Mouse (Mus musculus) gastrocnemius, postnatal 25 days (tissue): ENCODE measurements around the gene Ppl. TPM values are rescaled to one million over a fixed set of nuclear protein-coding genes. Genes with fewer than 3 reads are reported as not detected.

Experiments
- DNase-seq: peaks from one replicate; pipeline ENCODE4 v3.0.0; 2022
- total RNA-seq, 2 experiments: library from RNA; stranded (reverse); gene quantifications; 1 replicate in 1 of 2; 2 replicates in 1 of 2; pipeline ENCODE4 v1.2.3; 2021

Gene Ppl
- total RNA-seq, 2 experiments from 2014 or later = 0.77 to 2.2 TPM

GRCm38 (mm10) chr16:5130196-5130595, 2.0 kb downstream of the Ppl start:
- no peak for DNase-seq

GRCm38 (mm10) chr16:5123476-5123875, 8.7 kb downstream of the Ppl start:
- DNase-seq = no peak

GRCm38 (mm10) chr16:5119845-5120244, 12.4 kb downstream of the Ppl start:
- DNase-seq = no peak

GRCm38 (mm10) chr16:5119385-5119784, 12.8 kb downstream of the Ppl start:
- DNase-seq = no peak

- DNase-seq = no peak
Measured at GRCm38 (mm10) chr16:5113582-5113981, 18.6 kb downstream of the Ppl start.

- no peak for DNase-seq
Measured at GRCm38 (mm10) chr16:5113002-5113550, 19.1 kb downstream of the Ppl start.

- no peak for DNase-seq
Measured at GRCm38 (mm10) chr16:5111021-5111420, 21.2 kb downstream of the Ppl start.

- DNase-seq = no peak
Measured at GRCm38 (mm10) chr16:5109877-5110276, 22.3 kb downstream of the Ppl start.

GRCm38 (mm10) chr16:5101000-5101399, 31.2 kb downstream of the Ppl start:
- no peak for DNase-seq

GRCm38 (mm10) chr16:5096504-5096903, 35.7 kb downstream of the Ppl start:
- DNase-seq = no peak

- no peak for DNase-seq
Measured at GRCm38 (mm10) chr16:5093285-5093684, 38.9 kb downstream of the Ppl start.

GRCm38 (mm10) chr16:5089021-5089420, 43.2 kb downstream of the Ppl start:
- no peak for DNase-seq

- no peak for DNase-seq
Measured at GRCm38 (mm10) chr16:5086179-5086578, 46.0 kb downstream of the Ppl start.

GRCm38 (mm10) chr16:5085196-5085595, 47.0 kb downstream of the Ppl start:
- no peak for DNase-seq

- no peak for DNase-seq
Measured at GRCm38 (mm10) chr16:5074341-5074740, 57.9 kb downstream of the Ppl start.

- DNase-seq = no peak
Measured at GRCm38 (mm10) chr16:5071974-5072373, 60.2 kb downstream of the Ppl start.

- DNase-seq = peak; percentile 29
Measured at GRCm38 (mm10) chr16:5070321-5070720, 61.9 kb downstream of the Ppl start.

- DNase-seq = no peak
Measured at GRCm38 (mm10) chr16:5063472-5063871, 68.7 kb downstream of the Ppl start.

- no peak for DNase-seq
Measured at GRCm38 (mm10) chr16:5058114-5058513, 74.1 kb downstream of the Ppl start.

GRCm38 (mm10) chr16:5050251-5051110, 81.7 kb downstream of the Ppl start:
- peak; percentile 79 for DNase-seq

GRCm38 (mm10) chr16:5049774-5050234, 82.4 kb downstream of the Ppl start, which contains the start of the genes Glyr1 and Ubn1:
Gene Glyr1 (minus strand): TSS chr16:5049863.
Gene Ubn1 (plus strand): TSS chr16:5050057.
- peak; percentile 99 for DNase-seq

GRCm38 (mm10) chr16:5049182-5049773, 82.9 kb downstream of the Ppl start:
- no peak for DNase-seq

GRCm38 (mm10) chr16:5045322-5045721, 86.9 kb downstream of the Ppl start:
- DNase-seq = no peak
